Mouse (Mus musculus): ENCODE data around the gene Grk5.

DNA sequence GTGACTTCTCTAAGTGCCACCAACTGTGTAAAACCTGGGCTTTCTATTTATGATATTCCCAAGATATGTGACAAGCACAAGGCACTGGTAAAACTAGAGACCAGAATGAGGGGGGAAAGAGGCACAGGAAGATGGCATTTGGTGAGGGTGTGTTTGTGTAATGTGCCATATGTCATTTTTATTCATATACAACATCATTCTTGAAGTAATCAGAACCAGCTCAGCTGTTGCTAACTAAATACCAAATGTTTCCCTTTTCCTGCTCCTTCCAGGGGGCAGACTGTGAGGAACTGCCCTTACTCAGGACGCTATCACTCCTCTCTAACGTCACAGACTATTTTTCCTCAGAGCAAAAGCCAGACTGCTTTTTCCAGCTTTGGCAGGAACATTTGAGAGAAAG is 132.0 kb downstream of the Grk5 start:
- TF ChIP-seq CTCF (IDR thresholded peaks at IDR 0.05; ENCODE audit: control insufficient read depth, insufficient read depth, low read length) (no peak), POLR2A (IDR thresholded peaks at IDR 0.05; ENCODE audit: borderline replicate concordance, control insufficient read depth, low read depth, low read length) (no peak)
